Mouse (Mus musculus): ENCODE data around the gene Aldh1b1. TPM values are rescaled to one million over a fixed set of nuclear protein-coding genes. Genes with fewer than 3 reads are reported as not detected.

Aldh1b1 gene
- polyA plus RNA-seq (2014; fragmentation: Nextera tagmentation; extraction: Ambion mirVana), result 33.1 and 49.0 TPM in 2 replicates

DNA sequence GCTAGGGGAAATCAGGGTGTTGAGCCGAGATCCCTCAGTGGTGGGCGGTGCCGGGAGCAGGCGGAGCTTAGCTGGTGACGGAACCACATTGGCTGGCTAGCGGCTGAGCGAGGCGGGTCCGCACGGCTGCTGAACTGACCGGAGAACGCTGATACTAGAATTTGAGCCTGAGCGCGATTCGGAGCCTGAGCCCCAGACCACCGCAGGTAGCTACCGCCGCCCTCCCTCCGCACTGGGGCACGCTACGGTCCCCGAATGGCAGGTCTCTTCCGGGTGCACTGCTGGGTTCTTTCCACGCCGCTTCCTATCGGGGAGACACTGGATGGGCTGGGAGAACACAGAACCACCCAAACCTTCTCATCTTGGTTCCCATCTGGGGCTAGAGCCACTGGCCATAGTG, at the start of gene Aldh1b1:
Aldh1b1 (plus strand) TSS at position 59 of the 400 bp plus-strand sequence.
- Histone ChIP-seq H3K9ac (ENCODE audit: low read depth, low read length) (peak within 1 kb of the TSS; percentile 65), H3K9me3 (replicated peaks; ENCODE audit: control insufficient read depth, low read length) (no peaks in the 10 kb centered on the region), H3K27me3 (ENCODE audit: control insufficient read depth, insufficient read depth, low read length) (no peaks in the 10 kb centered on the region), H3K36me3 (ENCODE audit: control insufficient read depth, insufficient read depth, low read length) (peaks cover 3% of the 10 kb centered on the region; the same call in 1 of the 2 replicates), H3K4me3 (ENCODE audit: low read depth, low read length) (peak within 1 kb of the TSS; percentile 54), H3K4me1 (ENCODE audit: control insufficient read depth, insufficient read depth, low read length) (peaks cover 23% of the 10 kb centered on the region), H3K27ac (ENCODE audit: low read depth, low read length) (peak within 1 kb of the TSS; percentile 31; the same call in 1 of the 2 replicates), H3K4me2 (peak within 1 kb of the TSS; percentile 75)
- under 1% methylated on average over 26 of the region's 26 CpGs for WGBS (ENCODE audit: insufficient replicate concordance)
- ATAC-seq (replicated peaks; ENCODE audit: insufficient number of reproducible peaks, low FRiP score, low TSS enrichment), result peak; percentile 36; the same call in 1 of the 2 replicates

DNA sequence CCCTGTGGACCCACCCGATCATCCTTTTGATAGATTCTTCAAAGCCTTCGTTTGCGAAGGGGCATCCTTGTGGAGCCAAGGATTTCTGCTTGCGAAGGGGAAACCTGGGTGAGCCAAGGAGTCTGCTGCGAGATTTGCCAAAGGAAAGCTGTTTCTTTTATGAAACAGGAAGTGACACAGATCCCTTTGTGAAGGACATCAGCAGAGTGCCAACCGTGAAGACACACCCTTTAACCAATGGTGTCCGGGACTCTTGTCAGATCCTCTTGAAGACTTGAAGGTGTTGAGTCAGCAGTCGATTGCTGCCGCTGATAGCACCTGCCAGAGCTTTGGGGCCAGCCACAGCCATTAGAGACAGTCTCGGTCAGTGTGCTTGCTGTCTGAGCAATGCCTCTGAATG, 49.4 kb upstream of the Aldh1b1 start:
- ATAC-seq (replicated peaks; ENCODE audit: insufficient number of reproducible peaks, low FRiP score, low TSS enrichment), result no peak
- H3K4me2 ChIP-seq, result no peak overlapping the region
- no peak overlapping the region for H3K4me3 ChIP-seq (ENCODE audit: low read depth, low read length)
- H3K4me1 ChIP-seq (ENCODE audit: control insufficient read depth, insufficient read depth, low read length), result peaks cover 14% of the 10 kb centered on the region
- no peaks in the 10 kb centered on the region for H3K9me3 ChIP-seq (replicated peaks; ENCODE audit: control insufficient read depth, low read length)
- H3K9ac ChIP-seq (ENCODE audit: low read depth, low read length), result no peak overlapping the region
- no peak overlapping the region for H3K27ac ChIP-seq (ENCODE audit: low read depth, low read length)
- WGBS (ENCODE audit: insufficient replicate concordance), result 58% methylated on average over 10 of the region's 10 CpGs
- H3K27me3 ChIP-seq (ENCODE audit: control insufficient read depth, insufficient read depth, low read length), result no peaks in the 10 kb centered on the region
- H3K36me3 ChIP-seq (ENCODE audit: control insufficient read depth, insufficient read depth, low read length), result no peaks in the 10 kb centered on the region

DNA sequence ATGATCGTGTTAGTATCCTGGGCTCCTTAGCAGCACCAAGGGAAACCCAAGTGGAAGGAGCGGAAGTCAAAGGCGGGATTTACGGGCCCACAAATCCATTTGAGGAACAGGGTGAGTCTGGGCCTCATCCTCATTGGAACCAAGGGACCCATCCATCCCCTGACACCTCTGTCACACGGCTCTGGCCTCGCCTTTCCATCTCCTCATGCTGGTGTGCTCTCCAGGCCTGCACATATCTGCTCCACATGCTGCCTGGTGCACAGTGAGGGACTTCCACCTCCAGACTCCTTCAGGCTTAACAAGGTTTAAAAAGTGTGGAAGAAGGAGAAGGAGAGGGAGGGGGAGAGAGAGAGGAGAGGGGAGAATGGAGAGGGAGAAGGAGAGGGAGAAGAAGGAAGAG, 48.3 kb upstream of the Aldh1b1 start:
- ATAC-seq (replicated peaks; ENCODE audit: insufficient number of reproducible peaks, low FRiP score, low TSS enrichment), result no peak
- Histone ChIP-seq H3K4me2 (no peak overlapping the region), H3K9me3 (replicated peaks; ENCODE audit: control insufficient read depth, low read length) (no peaks in the 10 kb centered on the region), H3K27ac (ENCODE audit: low read depth, low read length) (no peak overlapping the region), H3K4me3 (ENCODE audit: low read depth, low read length) (no peak overlapping the region), H3K9ac (ENCODE audit: low read depth, low read length) (no peak overlapping the region), H3K4me1 (ENCODE audit: control insufficient read depth, insufficient read depth, low read length) (peaks cover 14% of the 10 kb centered on the region), H3K27me3 (ENCODE audit: control insufficient read depth, insufficient read depth, low read length) (0 out of 2 replicates have a peak, but pooled peaks cover 2% of the 10 kb centered on the region), H3K36me3 (ENCODE audit: control insufficient read depth, insufficient read depth, low read length) (no peaks in the 10 kb centered on the region)
- WGBS (ENCODE audit: insufficient replicate concordance), result 74% methylated on average over 6 of the region's 6 CpGs

DNA sequence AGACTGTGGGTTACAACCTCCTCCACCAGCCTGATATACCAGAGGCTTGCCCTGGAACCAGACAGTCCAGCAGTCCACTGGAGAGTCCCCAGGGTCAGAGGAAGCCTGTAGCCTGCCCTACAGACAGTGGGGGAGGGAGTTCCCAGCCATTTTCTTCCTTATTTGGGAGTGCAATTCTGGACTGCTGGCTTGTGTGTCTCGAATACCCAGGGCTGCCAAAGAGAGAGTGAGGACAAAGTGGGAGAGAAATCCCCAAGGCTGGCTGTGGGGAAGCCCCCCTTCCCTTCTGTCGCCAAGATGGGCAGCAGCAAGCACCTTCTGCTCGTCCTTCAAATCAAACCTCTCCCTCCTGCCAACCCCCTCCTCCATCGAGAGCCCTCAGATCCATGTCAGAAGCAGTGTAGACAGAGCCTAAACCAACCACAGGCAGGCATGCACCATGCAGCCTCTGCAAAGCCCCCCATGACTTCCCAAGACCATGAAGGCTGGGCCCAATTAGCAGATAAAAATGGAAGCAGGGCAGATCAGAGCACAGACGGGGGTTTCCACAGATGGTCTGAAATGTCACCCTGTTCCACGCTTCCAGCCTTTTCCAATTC, 45.5 kb upstream of the Aldh1b1 start:
- Histone ChIP-seq H3K9ac (ENCODE audit: low read depth, low read length) (peak overlapping the region; percentile 39; the same call in 1 of the 2 replicates), H3K4me2 (no peak overlapping the region), H3K27me3 (ENCODE audit: control insufficient read depth, insufficient read depth, low read length) (peaks cover 2% of the 10 kb centered on the region), H3K27ac (ENCODE audit: low read depth, low read length) (peak overlapping the region; percentile 29; the same call in 1 of the 2 replicates), H3K4me1 (ENCODE audit: control insufficient read depth, insufficient read depth, low read length) (peaks cover 14% of the 10 kb centered on the region), H3K36me3 (ENCODE audit: control insufficient read depth, insufficient read depth, low read length) (no peaks in the 10 kb centered on the region), H3K9me3 (replicated peaks; ENCODE audit: control insufficient read depth, low read length) (no peaks in the 10 kb centered on the region), H3K4me3 (ENCODE audit: low read depth, low read length) (no peak overlapping the region)
- 28% methylated on average over 6 of the region's 6 CpGs for WGBS (ENCODE audit: insufficient replicate concordance)
- no peak for ATAC-seq (replicated peaks; ENCODE audit: insufficient number of reproducible peaks, low FRiP score, low TSS enrichment)

DNA sequence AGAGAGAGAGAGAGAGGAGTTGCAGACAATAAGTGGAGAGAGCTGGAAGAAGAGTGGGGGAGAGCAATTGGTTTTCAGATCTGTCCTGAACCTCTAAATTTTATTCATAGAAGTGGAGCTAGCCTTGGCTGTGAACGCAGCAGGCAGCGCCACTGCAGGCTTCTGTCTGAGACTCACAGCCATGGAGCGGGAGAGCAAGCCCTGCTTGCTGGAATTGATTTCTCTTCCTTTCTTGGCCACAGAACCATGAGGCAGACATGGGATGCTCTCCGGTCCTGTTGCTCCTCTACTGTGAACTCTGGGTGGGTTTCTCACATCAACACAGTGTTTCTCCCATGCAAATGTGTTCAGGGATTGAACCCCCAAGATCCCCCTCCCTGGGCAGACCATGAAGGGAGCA, 44.7 kb upstream of the Aldh1b1 start:
- 74% methylated on average over 4 of the region's 4 CpGs for WGBS (ENCODE audit: insufficient replicate concordance)
- H3K27me3 ChIP-seq (ENCODE audit: control insufficient read depth, insufficient read depth, low read length), result peaks cover 2% of the 10 kb centered on the region
- no peak for ATAC-seq (replicated peaks; ENCODE audit: insufficient number of reproducible peaks, low FRiP score, low TSS enrichment)
- no peak overlapping the region for H3K9ac ChIP-seq (ENCODE audit: low read depth, low read length)
- H3K9me3 ChIP-seq (replicated peaks; ENCODE audit: control insufficient read depth, low read length), result no peaks in the 10 kb centered on the region
- H3K4me3 ChIP-seq (ENCODE audit: low read depth, low read length), result no peak overlapping the region
- H3K27ac ChIP-seq (ENCODE audit: low read depth, low read length), result no peak overlapping the region
- peaks cover 14% of the 10 kb centered on the region for H3K4me1 ChIP-seq (ENCODE audit: control insufficient read depth, insufficient read depth, low read length)
- H3K36me3 ChIP-seq (ENCODE audit: control insufficient read depth, insufficient read depth, low read length), result no peaks in the 10 kb centered on the region
- H3K4me2 ChIP-seq, result no peak overlapping the region

DNA sequence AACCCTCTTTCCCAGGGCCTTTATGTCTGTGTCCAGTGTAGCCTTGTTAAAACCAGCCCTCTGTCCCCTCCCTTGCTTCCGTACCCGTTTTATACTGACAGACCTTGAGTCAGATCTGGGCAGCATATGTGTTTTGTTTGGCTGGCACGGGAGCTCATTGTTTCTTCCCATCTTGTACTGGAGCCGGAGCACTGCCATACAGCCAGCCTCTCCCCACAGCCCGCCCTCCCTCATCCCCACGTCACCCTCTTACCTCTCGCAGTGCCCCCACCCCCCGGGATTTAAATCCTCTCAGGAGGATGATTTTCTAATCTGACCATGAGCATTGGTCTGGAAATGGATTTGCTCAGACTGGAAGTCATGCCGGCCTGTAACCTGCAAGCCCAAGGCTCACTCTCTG, 43.7 kb upstream of the Aldh1b1 start:
- no peak overlapping the region for H3K27ac ChIP-seq (ENCODE audit: low read depth, low read length)
- H3K9me3 ChIP-seq (replicated peaks; ENCODE audit: control insufficient read depth, low read length), result no peaks in the 10 kb centered on the region
- H3K36me3 ChIP-seq (ENCODE audit: control insufficient read depth, insufficient read depth, low read length), result no peaks in the 10 kb centered on the region
- H3K9ac ChIP-seq (ENCODE audit: low read depth, low read length), result no peak overlapping the region
- H3K4me3 ChIP-seq (ENCODE audit: low read depth, low read length), result no peak overlapping the region
- 66% methylated on average over 9 of the region's 9 CpGs for WGBS (ENCODE audit: insufficient replicate concordance)
- ATAC-seq (replicated peaks; ENCODE audit: insufficient number of reproducible peaks, low FRiP score, low TSS enrichment), result no peak
- peaks cover 2% of the 10 kb centered on the region for H3K27me3 ChIP-seq (ENCODE audit: control insufficient read depth, insufficient read depth, low read length)
- H3K4me1 ChIP-seq (ENCODE audit: control insufficient read depth, insufficient read depth, low read length), result peaks cover 10% of the 10 kb centered on the region
- no peak overlapping the region for H3K4me2 ChIP-seq

DNA sequence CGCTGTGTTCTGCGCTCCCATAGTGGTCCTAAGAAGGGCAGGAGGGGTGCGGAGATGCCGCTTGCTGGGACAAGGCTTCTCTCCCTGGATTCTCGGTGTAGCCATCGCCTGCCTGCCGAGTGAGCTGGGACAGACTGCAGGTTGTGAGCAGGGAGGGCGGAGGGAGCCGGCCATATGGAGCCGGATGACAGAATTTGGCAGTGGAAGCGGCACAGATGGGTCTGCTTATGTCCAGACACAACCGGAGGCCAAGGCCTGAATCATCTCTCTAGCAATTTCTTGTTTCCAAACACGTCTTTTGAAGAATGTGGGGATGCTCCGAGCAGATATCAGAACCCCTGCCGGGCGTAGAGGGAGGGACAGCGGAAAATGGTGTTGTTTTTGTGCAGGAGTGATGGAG, 42.9 kb upstream of the Aldh1b1 start:
- H3K9ac ChIP-seq (ENCODE audit: low read depth, low read length), result no peak overlapping the region
- peaks cover 10% of the 10 kb centered on the region for H3K4me1 ChIP-seq (ENCODE audit: control insufficient read depth, insufficient read depth, low read length)
- 51% methylated on average over 17 of the region's 17 CpGs for WGBS (ENCODE audit: insufficient replicate concordance)
- H3K4me2 ChIP-seq, result no peak overlapping the region
- H3K9me3 ChIP-seq (replicated peaks; ENCODE audit: control insufficient read depth, low read length), result no peaks in the 10 kb centered on the region
- H3K4me3 ChIP-seq (ENCODE audit: low read depth, low read length), result no peak overlapping the region
- ATAC-seq (replicated peaks; ENCODE audit: insufficient number of reproducible peaks, low FRiP score, low TSS enrichment), result no peak
- no peak overlapping the region for H3K27ac ChIP-seq (ENCODE audit: low read depth, low read length)
- no peaks in the 10 kb centered on the region for H3K36me3 ChIP-seq (ENCODE audit: control insufficient read depth, insufficient read depth, low read length)
- H3K27me3 ChIP-seq (ENCODE audit: control insufficient read depth, insufficient read depth, low read length), result peaks cover 2% of the 10 kb centered on the region

DNA sequence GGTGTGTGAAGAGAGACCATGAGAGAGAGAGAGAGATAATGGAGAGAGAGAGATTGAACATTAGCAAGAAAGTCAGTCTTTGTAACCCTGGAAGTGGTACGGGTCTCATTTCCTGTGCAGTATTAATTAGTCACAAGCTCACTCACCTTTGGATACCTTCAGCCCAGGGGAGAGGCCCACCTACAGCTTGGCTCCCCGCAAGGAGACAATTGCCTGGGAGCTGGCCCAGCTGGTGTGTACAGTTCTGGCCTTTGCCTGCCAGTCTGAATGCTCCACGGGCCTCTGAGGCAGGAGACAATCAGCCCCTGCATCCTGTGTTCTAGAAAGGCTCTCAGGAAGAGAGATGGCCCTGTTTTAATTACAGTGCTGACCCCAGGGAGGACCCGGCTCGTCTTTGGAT, 40.9 kb upstream of the Aldh1b1 start:
- Histone ChIP-seq H3K9me3 (replicated peaks; ENCODE audit: control insufficient read depth, low read length) (no peaks in the 10 kb centered on the region), H3K36me3 (ENCODE audit: control insufficient read depth, insufficient read depth, low read length) (no peaks in the 10 kb centered on the region), H3K27ac (ENCODE audit: low read depth, low read length) (no peak overlapping the region), H3K27me3 (ENCODE audit: control insufficient read depth, insufficient read depth, low read length) (peaks cover 2% of the 10 kb centered on the region), H3K4me3 (ENCODE audit: low read depth, low read length) (no peak overlapping the region), H3K4me2 (no peak overlapping the region), H3K9ac (ENCODE audit: low read depth, low read length) (no peak overlapping the region), H3K4me1 (ENCODE audit: control insufficient read depth, insufficient read depth, low read length) (peaks cover 10% of the 10 kb centered on the region)
- WGBS (ENCODE audit: insufficient replicate concordance), result 51% methylated on average over 5 of the region's 5 CpGs
- no peak for ATAC-seq (replicated peaks; ENCODE audit: insufficient number of reproducible peaks, low FRiP score, low TSS enrichment)

DNA sequence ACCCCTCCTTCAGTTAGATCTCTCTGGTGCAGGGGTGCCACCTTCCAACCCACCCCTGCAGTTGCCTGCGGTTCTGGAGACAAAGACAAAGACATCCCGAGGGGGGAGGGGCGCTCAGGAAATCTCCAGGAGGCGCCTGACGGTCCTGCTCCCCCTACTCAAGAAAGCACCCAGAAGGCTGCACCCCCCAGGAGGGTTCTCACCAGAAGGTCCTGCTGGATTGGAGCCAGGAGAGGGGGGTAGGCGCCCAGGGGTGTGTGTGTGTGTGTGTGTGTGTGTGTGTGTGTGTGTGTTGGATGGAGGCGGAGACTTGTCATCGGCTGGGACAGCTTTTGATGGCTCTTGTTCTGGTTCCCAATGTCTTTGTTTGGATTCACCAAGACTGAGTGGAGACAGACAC, 39.4 kb upstream of the Aldh1b1 start:
- peaks cover 17% of the 10 kb centered on the region for H3K4me1 ChIP-seq (ENCODE audit: control insufficient read depth, insufficient read depth, low read length)
- no peak overlapping the region for H3K27ac ChIP-seq (ENCODE audit: low read depth, low read length)
- no peaks in the 10 kb centered on the region for H3K36me3 ChIP-seq (ENCODE audit: control insufficient read depth, insufficient read depth, low read length)
- WGBS (ENCODE audit: insufficient replicate concordance), result 65% methylated on average over 8 of the region's 8 CpGs
- H3K4me3 ChIP-seq (ENCODE audit: low read depth, low read length), result no peak overlapping the region
- H3K27me3 ChIP-seq (ENCODE audit: control insufficient read depth, insufficient read depth, low read length), result peaks cover 7% of the 10 kb centered on the region
- ATAC-seq (replicated peaks; ENCODE audit: insufficient number of reproducible peaks, low FRiP score, low TSS enrichment), result no peak
- H3K4me2 ChIP-seq, result no peak overlapping the region
- H3K9me3 ChIP-seq (replicated peaks; ENCODE audit: control insufficient read depth, low read length), result no peaks in the 10 kb centered on the region
- no peak overlapping the region for H3K9ac ChIP-seq (ENCODE audit: low read depth, low read length)

All from heart, embryonic 11.5 days (tissue).